Mouse (Mus musculus) heart, embryonic 12.5 days (tissue): ENCODE measurements at regions not wholly inside any gene's neighbourhood (a gene's known extent, or its start where the extent isn't known, plus 50 kb on each side); places are given as distances from the start of the nearest gene placed in this dataset.
"Not testable (repeated sequence)": the region's sequence is repeated elsewhere in the genome, so short reads cannot be mapped to it uniquely, and the experiment has no call there.

Experiments used
- ATAC-seq: fragments of 200-750 bp; cut with Nextera tagmentation; 2 replicates; pipeline ENCODE4 v1.8.0; 2017; ENCODE audit warnings: moderate TSS enrichment, moderate library complexity; ENCODE audit not compliant: insufficient number of reproducible peaks, low FRiP score
- H3K27ac ChIP-seq: fragments of 300-500 bp; sonication (generic); 2 replicates; pipeline ENCODE4 v1.5.1; 2016; ENCODE audit warnings: mild to moderate bottlenecking, moderate library complexity; ENCODE audit not compliant: poor library complexity, severe bottlenecking
- H3K27me3 ChIP-seq: fragments of 300-500 bp; sonication (generic); replicated peaks from 2 replicates; pipeline ENCODE4 v1.6.1; 2016; ENCODE audit warnings: mild to moderate bottlenecking, moderate library complexity
- H3K36me3 ChIP-seq: fragments of 300-500 bp; sonication (generic); 2 replicates; pipeline ENCODE4 v1.6.1; 2016; ENCODE audit warnings: mild to moderate bottlenecking, moderate library complexity
- H3K4me1 ChIP-seq: fragments of 300-500 bp; sonication (generic); replicated peaks from 2 replicates; pipeline ENCODE4 v1.6.1; 2016; ENCODE audit warnings: mild to moderate bottlenecking
- H3K4me2 ChIP-seq: fragments of 300-500 bp; sonication (generic); 2 replicates; pipeline ENCODE4 v1.6.1; 2016; ENCODE audit warnings: mild to moderate bottlenecking, moderate library complexity
- H3K4me3 ChIP-seq: fragments of 300-500 bp; sonication (generic); 2 replicates; pipeline ENCODE4 v1.5.1; 2016; ENCODE audit warnings: mild to moderate bottlenecking
- H3K9ac ChIP-seq: fragments of 300-500 bp; sonication (generic); 2 replicates; pipeline ENCODE4 v1.6.1; 2016; ENCODE audit warnings: mild to moderate bottlenecking, moderate library complexity
- H3K9me3 ChIP-seq: fragments of 300-500 bp; sonication (generic); replicated peaks from 2 replicates; pipeline ENCODE4 v1.6.1; 2016; ENCODE audit warnings: mild to moderate bottlenecking, moderate library complexity
- WGBS: fragments of 180-500 bp; shearing (Covaris S2); methylation state at CpG from one replicate; pipeline ENCODE4 v1.1.7; 2016; 5-methylcytosine and 5-hydroxymethylcytosine counted together

GRCm38 (mm10) chr12:107200903-107201302 lies 287.5 kb upstream of the 3110018I06Rik start:
- no peaks in the 10 kb centered on the region for H3K36me3 ChIP-seq
- no peak for ATAC-seq
- no peak overlapping the region for H3K27ac ChIP-seq
- H3K27me3 ChIP-seq, result 0 out of 2 replicates have a peak, but pooled peaks cover 6% of the 10 kb centered on the region
- H3K9me3 ChIP-seq, result no peaks in the 10 kb centered on the region
- no peak overlapping the region for H3K4me3 ChIP-seq
- no peaks in the 10 kb centered on the region for H3K4me1 ChIP-seq
- H3K9ac ChIP-seq, result no peak overlapping the region
- no peak overlapping the region for H3K4me2 ChIP-seq
- WGBS, result 53% methylated on average over 4 of the region's 4 CpGs

GRCm38 (mm10) chr12:107208826-107209225 lies 279.6 kb upstream of the 3110018I06Rik start:
- not testable (repeated sequence) for ATAC-seq, H3K9ac ChIP-seq, H3K36me3 ChIP-seq, H3K4me1 ChIP-seq, H3K27ac ChIP-seq, H3K4me3 ChIP-seq, H3K4me2 ChIP-seq, H3K27me3 ChIP-seq, H3K9me3 ChIP-seq
- 63% methylated on average over 6 of the region's 6 CpGs for WGBS

- no peak overlapping the region for H3K4me2 ChIP-seq
- no peaks in the 10 kb centered on the region for H3K36me3 ChIP-seq
- H3K4me1 ChIP-seq, result no peaks in the 10 kb centered on the region
- H3K27ac ChIP-seq, result no peak overlapping the region
- no peak overlapping the region for H3K9ac ChIP-seq
- ATAC-seq, result no peak
- 0 out of 2 replicates have a peak, but pooled peaks cover 3% of the 10 kb centered on the region for H3K27me3 ChIP-seq
- no peaks in the 10 kb centered on the region for H3K9me3 ChIP-seq
- WGBS, result 89% methylated on average over 10 of the region's 10 CpGs
- H3K4me3 ChIP-seq, result no peak overlapping the region
Measured at GRCm38 (mm10) chr12:107212826-107213225, 275.6 kb upstream of the 3110018I06Rik start.

GRCm38 (mm10) chr12:107216119-107216518 lies 272.3 kb upstream of the 3110018I06Rik start:
- H3K9ac ChIP-seq, result no peak overlapping the region
- ATAC-seq, result no peak
- no peaks in the 10 kb centered on the region for H3K36me3 ChIP-seq
- H3K27ac ChIP-seq, result no peak overlapping the region
- H3K4me2 ChIP-seq, result no peak overlapping the region
- 65% methylated on average over 8 of the region's 8 CpGs for WGBS
- no peaks in the 10 kb centered on the region for H3K9me3 ChIP-seq
- 0 out of 2 replicates have a peak, but pooled peaks cover 3% of the 10 kb centered on the region for H3K27me3 ChIP-seq
- H3K4me1 ChIP-seq, result no peaks in the 10 kb centered on the region
- no peak overlapping the region for H3K4me3 ChIP-seq

GRCm38 (mm10) chr12:107221276-107221970 lies 267.0 kb upstream of the 3110018I06Rik start:
- no peak overlapping the region for H3K4me2 ChIP-seq
- H3K9me3 ChIP-seq, result 0 out of 2 replicates have a peak, but pooled peaks cover 3% of the 10 kb centered on the region
- no peak overlapping the region for H3K4me3 ChIP-seq
- H3K4me1 ChIP-seq, result no peaks in the 10 kb centered on the region
- H3K36me3 ChIP-seq, result no peaks in the 10 kb centered on the region
- 64% methylated on average over 7 of the region's 7 CpGs for WGBS
- H3K27ac ChIP-seq, result no peak overlapping the region
- H3K9ac ChIP-seq, result no peak overlapping the region
- 0 out of 2 replicates have a peak, but pooled peaks cover 3% of the 10 kb centered on the region for H3K27me3 ChIP-seq
- ATAC-seq, result no peak

GRCm38 (mm10) chr12:107222106-107222505 lies 266.3 kb upstream of the 3110018I06Rik start:
- Histone ChIP-seq H3K4me2 (no peak overlapping the region), H3K9ac (no peak overlapping the region), H3K27me3 (0 out of 2 replicates have a peak, but pooled peaks cover 3% of the 10 kb centered on the region), H3K4me3 (no peak overlapping the region), H3K27ac (no peak overlapping the region), H3K36me3 (no peaks in the 10 kb centered on the region), H3K9me3 (0 out of 2 replicates have a peak, but pooled peaks cover 5% of the 10 kb centered on the region), H3K4me1 (no peaks in the 10 kb centered on the region)
- WGBS, result 63% methylated on average over 7 of the region's 7 CpGs
- no peak for ATAC-seq

- no peaks in the 10 kb centered on the region for H3K27me3 ChIP-seq
- no peaks in the 10 kb centered on the region for H3K36me3 ChIP-seq
- no peak overlapping the region for H3K9ac ChIP-seq
- no peak overlapping the region for H3K4me3 ChIP-seq
- H3K9me3 ChIP-seq, result peaks cover 10% of the 10 kb centered on the region; the same call in 1 of the 2 replicates
- ATAC-seq, result no peak
- 72% methylated on average over 3 of the region's 3 CpGs for WGBS
- no peak overlapping the region for H3K27ac ChIP-seq
- H3K4me2 ChIP-seq, result no peak overlapping the region
- no peaks in the 10 kb centered on the region for H3K4me1 ChIP-seq
Measured at GRCm38 (mm10) chr12:107230097-107230496, 258.3 kb upstream of the 3110018I06Rik start.

- Histone ChIP-seq H3K27me3 (no peaks in the 10 kb centered on the region), H3K4me2 (no peak overlapping the region), H3K9me3 (peaks cover 7% of the 10 kb centered on the region; the same call in 1 of the 2 replicates), H3K27ac (no peak overlapping the region), H3K9ac (no peak overlapping the region), H3K4me3 (no peak overlapping the region), H3K36me3 (no peaks in the 10 kb centered on the region), H3K4me1 (no peaks in the 10 kb centered on the region)
- WGBS, result 13% methylated on average over 1 of the region's 1 CpGs
- no peak for ATAC-seq
Measured at GRCm38 (mm10) chr12:107231629-107232028, 256.8 kb upstream of the 3110018I06Rik start.

GRCm38 (mm10) chr12:107250747-107251470 lies 237.5 kb upstream of the 3110018I06Rik start:
- no peak overlapping the region for H3K4me3 ChIP-seq
- no peaks in the 10 kb centered on the region for H3K9me3 ChIP-seq
- WGBS, result 69% methylated on average over 9 of the region's 9 CpGs
- no peak overlapping the region for H3K27ac ChIP-seq
- no peaks in the 10 kb centered on the region for H3K27me3 ChIP-seq
- ATAC-seq, result no peak
- H3K4me1 ChIP-seq, result no peaks in the 10 kb centered on the region
- H3K36me3 ChIP-seq, result no peaks in the 10 kb centered on the region
- H3K4me2 ChIP-seq, result no peak overlapping the region
- H3K9ac ChIP-seq, result no peak overlapping the region

GRCm38 (mm10) chr12:107251981-107252380 lies 236.5 kb upstream of the 3110018I06Rik start:
- no peaks in the 10 kb centered on the region for H3K36me3 ChIP-seq
- ATAC-seq, result no peak
- H3K27me3 ChIP-seq, result no peaks in the 10 kb centered on the region
- H3K9ac ChIP-seq, result no peak overlapping the region
- H3K4me3 ChIP-seq, result no peak overlapping the region
- 76% methylated on average over 15 of the region's 15 CpGs for WGBS
- no peaks in the 10 kb centered on the region for H3K9me3 ChIP-seq
- no peak overlapping the region for H3K27ac ChIP-seq
- no peak overlapping the region for H3K4me2 ChIP-seq
- no peaks in the 10 kb centered on the region for H3K4me1 ChIP-seq

GRCm38 (mm10) chr12:107262076-107262475 lies 226.4 kb upstream of the 3110018I06Rik start:
- no peaks in the 10 kb centered on the region for H3K9me3 ChIP-seq
- WGBS, result 80% methylated on average over 5 of the region's 5 CpGs

More at GRCm38 (mm10) chr12:107262076-107262475, 226.4 kb upstream of the 3110018I06Rik start:
- Histone ChIP-seq H3K27ac (no peak overlapping the region), H3K9ac (no peak overlapping the region), H3K4me2 (no peak overlapping the region), H3K36me3 (no peaks in the 10 kb centered on the region), H3K27me3 (no peaks in the 10 kb centered on the region), H3K4me3 (no peak overlapping the region), H3K4me1 (no peaks in the 10 kb centered on the region)
- no peak for ATAC-seq
